Mouse (Mus musculus): ENCODE results near the gene Gm26741. TPM values are rescaled to one million over a fixed set of nuclear protein-coding genes. Genes with fewer than 3 reads are reported as not detected.

Gm26741 gene
- polyA plus RNA-seq, 1 experiment from 2014 or later, result not detected

DNA sequence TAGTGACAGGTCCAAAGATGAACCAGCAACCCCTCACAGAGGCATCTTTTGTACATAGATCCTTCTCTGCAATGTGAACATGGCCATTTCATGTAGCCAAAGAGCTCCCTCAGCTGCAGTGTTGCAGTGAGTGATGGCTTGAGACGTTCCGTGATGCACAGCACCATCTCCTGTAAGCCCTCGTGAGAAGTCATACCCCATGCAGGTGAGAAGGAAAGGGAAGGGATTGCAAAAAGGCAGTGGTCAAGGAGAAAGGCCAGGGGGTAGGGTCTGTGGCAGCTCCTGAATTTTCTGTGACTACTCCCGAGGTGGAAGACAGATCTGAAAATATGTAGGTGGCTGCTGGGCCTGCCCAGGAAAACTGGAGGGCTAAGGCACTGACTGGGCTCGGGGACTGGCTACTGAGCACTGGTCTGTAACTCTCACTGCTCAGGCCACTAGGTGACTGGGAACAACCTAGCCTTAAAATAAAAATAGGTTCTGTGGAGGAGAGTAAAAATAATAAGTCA is 30.4 kb downstream of the Gm26741 start, which contains the start of gene Nepn:
Gene Nepn, plus strand, starts transcription at position 51 of the 509 bp plus-strand sequence.
- DNase-seq (ENCODE audit: low spot score), result no peak

DNA sequence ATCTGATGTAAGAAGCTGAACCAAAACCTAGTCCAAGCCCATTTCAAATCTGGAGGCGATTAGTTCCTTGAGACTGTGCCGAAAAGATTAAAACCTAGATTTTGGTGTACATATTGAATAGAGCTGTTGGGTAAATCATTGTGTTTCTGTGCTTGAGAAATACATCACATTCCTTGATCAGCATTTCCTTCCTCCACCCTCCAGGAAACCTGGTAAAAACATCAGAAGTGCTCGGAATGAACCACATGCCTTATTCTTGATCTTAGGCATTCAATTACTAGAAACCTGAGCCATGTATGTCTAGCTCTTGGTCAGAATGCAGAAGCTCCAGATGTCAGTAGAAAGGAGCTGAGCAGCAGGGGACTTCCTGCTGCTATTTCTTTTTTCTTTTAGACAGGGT is 30.9 kb downstream of the Gm26741 start:
- no peak for DNase-seq (ENCODE audit: low spot score)

DNA sequence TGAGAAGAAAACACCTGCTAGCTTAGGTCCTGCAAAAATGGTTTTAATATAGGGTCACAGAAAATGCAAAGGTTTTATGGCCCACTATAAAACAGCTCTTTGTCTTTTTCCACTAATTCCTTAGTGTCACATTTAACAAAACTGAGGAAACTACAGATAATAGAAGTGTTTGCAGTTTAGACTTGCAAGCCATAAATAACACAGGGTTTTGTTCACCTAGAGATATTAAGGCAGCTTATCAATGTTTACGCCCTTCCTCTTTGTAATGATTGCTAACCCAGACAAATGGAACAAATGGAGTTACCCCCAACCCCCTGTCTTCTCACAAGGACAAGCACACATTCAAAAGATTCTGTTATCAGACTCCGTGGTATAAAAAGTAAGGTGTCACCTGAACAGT is 32.6 kb downstream of the Gm26741 start:
- DNase-seq (ENCODE audit: low spot score), result no peak

DNA sequence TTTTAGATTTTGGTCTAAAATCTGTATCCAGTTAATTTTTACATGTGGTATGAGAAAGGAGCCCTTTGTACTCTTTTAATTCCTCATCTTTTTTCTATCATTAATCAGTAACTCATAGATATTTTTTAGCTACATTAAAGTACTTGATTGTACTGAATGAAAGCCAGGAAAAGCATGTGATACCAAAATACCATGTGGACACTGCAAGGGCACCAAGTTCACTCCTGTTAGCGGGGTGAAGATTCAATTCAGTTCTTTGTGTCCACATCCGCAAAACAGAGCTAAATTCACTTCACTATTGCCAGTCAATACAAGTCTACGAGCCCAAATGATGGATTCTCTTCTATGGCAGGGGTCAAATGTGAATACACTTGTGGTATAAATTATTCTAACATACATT is 38.1 kb downstream of the Gm26741 start:
- no peak for DNase-seq (ENCODE audit: low spot score)

DNA sequence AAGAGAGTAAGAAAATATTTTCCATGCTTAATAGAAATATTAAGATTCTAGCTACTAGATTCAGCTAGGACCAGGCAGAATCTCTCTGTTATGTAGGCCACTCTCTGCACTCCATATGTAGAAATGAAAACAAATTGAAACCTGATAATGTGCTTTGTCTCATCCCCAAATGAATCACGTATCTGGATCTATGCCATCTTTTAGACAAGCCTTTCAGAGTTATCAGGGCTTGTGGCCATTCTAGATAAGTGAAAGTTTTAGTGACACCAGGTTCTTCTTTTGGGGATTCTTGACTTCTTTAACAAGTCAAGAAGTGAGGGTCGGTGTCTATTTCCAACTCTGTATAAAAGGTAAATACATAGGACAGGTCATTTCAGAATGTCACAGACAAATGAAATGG is 40.1 kb downstream of the Gm26741 start:
- DNase-seq (ENCODE audit: low spot score), result no peak

DNA sequence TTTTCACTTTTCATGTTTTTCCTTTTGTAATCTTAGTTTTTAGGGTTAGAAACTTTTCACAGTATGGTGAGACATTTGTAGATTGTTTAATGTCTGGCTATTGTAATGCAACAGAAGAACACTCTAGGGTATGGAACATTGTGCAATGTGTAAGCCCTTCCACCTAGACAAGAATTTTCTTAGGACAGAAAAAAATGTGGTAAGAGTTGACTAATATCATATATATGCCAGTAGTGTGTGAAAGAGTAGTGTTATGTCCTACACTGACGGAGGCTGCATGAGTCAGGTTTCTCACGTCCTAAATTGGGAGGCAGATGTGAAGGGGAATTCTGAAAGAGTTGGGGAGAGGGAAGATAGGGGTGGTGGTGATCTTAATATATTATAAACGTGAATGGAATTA is 41.2 kb downstream of the Gm26741 start:
- no peak for DNase-seq (ENCODE audit: low spot score)

DNA sequence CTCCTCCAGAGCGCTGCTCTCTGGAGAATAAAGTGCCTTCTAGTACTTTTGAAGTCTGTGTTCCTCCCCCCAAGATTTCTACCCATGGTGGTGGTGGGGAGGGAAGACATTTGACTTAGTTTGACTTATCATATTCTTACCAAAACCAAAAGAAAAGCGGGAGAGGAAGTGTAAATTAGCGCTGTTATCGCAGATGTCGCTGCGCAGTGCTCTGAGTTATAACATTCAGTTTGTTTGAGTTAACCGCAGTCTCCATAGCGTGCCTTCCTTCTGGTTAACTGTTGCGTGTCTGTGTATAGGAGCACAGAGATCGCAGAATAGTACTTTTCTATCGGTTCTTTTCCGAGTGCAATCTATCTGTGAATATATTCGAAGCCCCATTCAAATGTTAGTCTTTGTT is 46.6 kb downstream of the Gm26741 start:
- no peak for DNase-seq (ENCODE audit: low spot score)

DNA sequence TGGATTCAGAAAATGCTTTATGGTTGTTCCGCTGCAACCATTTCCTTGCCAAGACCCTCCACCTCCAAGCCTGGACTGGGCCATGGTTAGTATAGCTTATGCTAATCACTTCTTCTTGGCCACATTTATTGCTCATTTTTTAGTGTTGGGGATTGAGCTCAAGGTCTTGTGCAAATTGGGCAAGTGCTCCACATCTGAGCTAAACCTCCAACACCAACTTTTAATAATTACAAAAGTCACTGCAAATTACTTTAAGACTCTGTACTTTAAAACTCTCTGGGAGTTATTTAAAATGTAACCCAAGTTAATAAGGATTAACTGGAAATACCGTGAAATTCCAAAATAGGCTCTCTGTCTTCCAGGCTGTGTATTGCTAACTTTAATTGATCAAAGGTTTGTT is 49.0 kb downstream of the Gm26741 start:
- no peak for DNase-seq (ENCODE audit: low spot score)

Other genes with a start within 250 kb of the Gm26741 start
- not detected in 2 replicates for gene Ros1, start 163.5 kb upstream of the Gm26741 start, polyA plus RNA-seq (2015; fragmentation: Nextera tagmentation; extraction: Ambion mirVana)
- 3.5 and 3.7 TPM in 2 replicates for gene Dcbld1, start 125.1 kb upstream of the Gm26741 start, polyA plus RNA-seq (2015; fragmentation: Nextera tagmentation; extraction: Ambion mirVana)
- gene Gopc, start 23.4 kb downstream of the Gm26741 start, polyA plus RNA-seq (2015; fragmentation: Nextera tagmentation; extraction: Ambion mirVana), result 12.2 and 12.3 TPM in 2 replicates
- gene Nepn, start 30.2 kb downstream of the Gm26741 start, polyA plus RNA-seq (2015; fragmentation: Nextera tagmentation; extraction: Ambion mirVana), result 0.07 and 0.09 TPM in 2 replicates
- gene Nus1, start 58.8 kb downstream of the Gm26741 start, polyA plus RNA-seq (2015; fragmentation: Nextera tagmentation; extraction: Ambion mirVana), result 8.3 and 11.0 TPM in 2 replicates

Measured in thymus, postnatal 0 days (tissue).